Mouse (Mus musculus): Measurements from ENCODE around the gene Rsu1. TPM values are rescaled to one million over a fixed set of nuclear protein-coding genes. Genes with fewer than 3 reads are reported as not detected.
"Not testable (repeated sequence)": the region's sequence is repeated elsewhere in the genome, so short reads cannot be mapped to it uniquely, and the experiment has no call there.

Gene Rsu1
- total and polyA plus RNA-seq, 3 experiments: 39.1 to 86.1 (median 73.5) TPM

- DNase-seq: no peak
Observed at GRCm38 (mm10) chr2:13226031-13226430, 45.2 kb downstream of the Rsu1 start.

GRCm38 (mm10) chr2:13224546-13224945, 46.7 kb downstream of the Rsu1 start:
- DNase-seq: no peak

GRCm38 (mm10) chr2:13223451-13223850, 47.8 kb downstream of the Rsu1 start:
- no peak for DNase-seq

- no peak for DNase-seq
Observed at GRCm38 (mm10) chr2:13220141-13220540, 51.1 kb downstream of the Rsu1 start.

- no peak for DNase-seq
Observed at GRCm38 (mm10) chr2:13218112-13218511, 53.1 kb downstream of the Rsu1 start.

GRCm38 (mm10) chr2:13206825-13207224, 64.4 kb downstream of the Rsu1 start:
- no peak for DNase-seq

- DNase-seq: no peak
Observed at GRCm38 (mm10) chr2:13206367-13206766, 64.8 kb downstream of the Rsu1 start.

- DNase-seq: no peak
Observed at GRCm38 (mm10) chr2:13202805-13203475, 68.3 kb downstream of the Rsu1 start.

- DNase-seq: no peak
Observed at GRCm38 (mm10) chr2:13199713-13200112, 71.5 kb downstream of the Rsu1 start.

- DNase-seq: no peak
Observed at GRCm38 (mm10) chr2:13199033-13199432, 72.2 kb downstream of the Rsu1 start.

- no peak for DNase-seq
Observed at GRCm38 (mm10) chr2:13195540-13195939, 75.7 kb downstream of the Rsu1 start.

- no peak for DNase-seq
Observed at GRCm38 (mm10) chr2:13192157-13192556, 79.1 kb downstream of the Rsu1 start.

- DNase-seq: no peak
Observed at GRCm38 (mm10) chr2:13190767-13191166, 80.4 kb downstream of the Rsu1 start.

GRCm38 (mm10) chr2:13188831-13189495, 82.3 kb downstream of the Rsu1 start:
- DNase-seq: no peak

GRCm38 (mm10) chr2:13183124-13183523, 88.1 kb downstream of the Rsu1 start:
- no peak for DNase-seq

GRCm38 (mm10) chr2:13181899-13182298, 89.3 kb downstream of the Rsu1 start:
- not testable (repeated sequence) for DNase-seq

GRCm38 (mm10) chr2:13177698-13178395, 93.4 kb downstream of the Rsu1 start:
- no peak for DNase-seq

GRCm38 (mm10) chr2:13176304-13176620, 95.0 kb downstream of the Rsu1 start:
- DNase-seq: no peak

- DNase-seq: no peak
Observed at GRCm38 (mm10) chr2:13175536-13176303, 95.5 kb downstream of the Rsu1 start.

- no peak for DNase-seq
Observed at GRCm38 (mm10) chr2:13174461-13174860, 96.8 kb downstream of the Rsu1 start.

GRCm38 (mm10) chr2:13170651-13171050, 100.6 kb downstream of the Rsu1 start:
- no peak for DNase-seq

GRCm38 (mm10) chr2:13169962-13170361, 101.3 kb downstream of the Rsu1 start:
- no peak for DNase-seq
